Mouse (Mus musculus): Measurements from ENCODE around the gene Tmem132d. TPM values are rescaled to one million over a fixed set of nuclear protein-coding genes. Genes with fewer than 3 reads are reported as not detected.
"Not testable (repeated sequence)": the region's sequence is repeated elsewhere in the genome, so short reads cannot be mapped to it uniquely, and the experiment has no call there.

Gene Tmem132d
- total RNA-seq, 4 experiments from 2014 or later, result 0.13 TPM; not detected in 3

- no peak for DNase-seq (ENCODE audit: low spot score in 2 of 2)
Observed at GRCm38 (mm10) chr5:128100331-128100730, 332.5 kb downstream of the Tmem132d start.

- no peak for DNase-seq (ENCODE audit: low spot score in 2 of 2)
Observed at GRCm38 (mm10) chr5:128099439-128099838, 333.4 kb downstream of the Tmem132d start.

- no peak for DNase-seq (ENCODE audit: low spot score in 2 of 2)
Observed at GRCm38 (mm10) chr5:128090578-128090977, 342.3 kb downstream of the Tmem132d start.

- DNase-seq (ENCODE audit: low spot score in 2 of 2), result no peak
Observed at GRCm38 (mm10) chr5:128075456-128075855, 357.4 kb downstream of the Tmem132d start.

- no peak for DNase-seq (ENCODE audit: low spot score in 2 of 2)
Observed at GRCm38 (mm10) chr5:128072616-128073015, 360.3 kb downstream of the Tmem132d start.

- no peak for DNase-seq (ENCODE audit: low spot score in 2 of 2)
Observed at GRCm38 (mm10) chr5:128041781-128042180, 391.1 kb downstream of the Tmem132d start.

- DNase-seq (ENCODE audit: low spot score in 2 of 2), result no peak
Observed at GRCm38 (mm10) chr5:128040036-128040435, 392.8 kb downstream of the Tmem132d start.

- no peak for DNase-seq (ENCODE audit: low spot score in 2 of 2)
Observed at GRCm38 (mm10) chr5:128027076-128027475, 405.8 kb downstream of the Tmem132d start.

- DNase-seq (ENCODE audit: low spot score in 2 of 2), result no peak
Observed at GRCm38 (mm10) chr5:128004666-128005065, 428.2 kb downstream of the Tmem132d start.

- no peak for DNase-seq (ENCODE audit: low spot score in 2 of 2)
Observed at GRCm38 (mm10) chr5:127996526-127997245, 436.2 kb downstream of the Tmem132d start.

- no peak for DNase-seq (ENCODE audit: low spot score in 2 of 2)
Observed at GRCm38 (mm10) chr5:127993460-127993859, 439.4 kb downstream of the Tmem132d start.

GRCm38 (mm10) chr5:127990826-127991225 lies 442.1 kb downstream of the Tmem132d start:
- no peak for DNase-seq (ENCODE audit: low spot score in 2 of 2)

- not testable (repeated sequence) for DNase-seq (ENCODE audit: low spot score in 2 of 2)
Observed at GRCm38 (mm10) chr5:127980003-127980358, 452.9 kb downstream of the Tmem132d start.

GRCm38 (mm10) chr5:127979329-127980002 lies 453.4 kb downstream of the Tmem132d start:
- no peak for DNase-seq (ENCODE audit: low spot score in 2 of 2)

- no peak for DNase-seq (ENCODE audit: low spot score in 2 of 2)
Observed at GRCm38 (mm10) chr5:127976661-127977060, 456.2 kb downstream of the Tmem132d start.

GRCm38 (mm10) chr5:127965700-127966099 lies 467.2 kb downstream of the Tmem132d start:
- no peak for DNase-seq (ENCODE audit: low spot score in 2 of 2)

GRCm38 (mm10) chr5:127962656-127963055 lies 470.2 kb downstream of the Tmem132d start:
- DNase-seq (ENCODE audit: low spot score in 2 of 2), result no peak

GRCm38 (mm10) chr5:127956511-127957097 lies 476.3 kb downstream of the Tmem132d start:
- DNase-seq (ENCODE audit: low spot score in 2 of 2), result no peak

- no peak for DNase-seq (ENCODE audit: low spot score in 2 of 2)
Observed at GRCm38 (mm10) chr5:127954231-127954790, 478.6 kb downstream of the Tmem132d start.

- no peak for DNase-seq (ENCODE audit: low spot score in 2 of 2)
Observed at GRCm38 (mm10) chr5:127952800-127953199, 480.1 kb downstream of the Tmem132d start.

- DNase-seq (ENCODE audit: low spot score in 2 of 2), result no peak
Observed at GRCm38 (mm10) chr5:127950574-127950973, 482.3 kb downstream of the Tmem132d start.

- no peak for DNase-seq (ENCODE audit: low spot score in 2 of 2)
Observed at GRCm38 (mm10) chr5:127947275-127947674, 485.6 kb downstream of the Tmem132d start.
